Mouse (Mus musculus) MEL (cell line): ENCODE measurements around the gene Pigq. TPM values are rescaled to one million over a fixed set of nuclear protein-coding genes. Genes with fewer than 3 reads are reported as not detected.

Experiments used
- DNase-seq: peaks from one replicate; pipeline ENCODE4 v3.0.0; 2011; ENCODE audit warnings: low read depth, low spot score
- H3K27ac ChIP-seq: 2 replicates; pipeline ENCODE4 v1.5.1; 2012; ENCODE audit warnings: low read depth, mild to moderate bottlenecking, control low read depth, low read length, moderate library complexity; ENCODE audit not compliant: control insufficient read depth
- H3K27me3 ChIP-seq, 2 experiments: fragments of 150-350 bp in 1 of 2; sonication (generic) in 1 of 2; 2 replicates each; pipeline ENCODE4 v1.6.1; 2012; ENCODE audit warnings: low read length in 2 of 2, mild to moderate bottlenecking in 2 of 2, improper control_type of control experiment in 1 of 2, moderate library complexity in 1 of 2; ENCODE audit not compliant: insufficient read depth in 2 of 2, control insufficient read depth in 1 of 2
- H3K36me3 ChIP-seq, 2 experiments: 2 replicates each; pipeline ENCODE4 v1.6.1; 2012 to 2014; ENCODE audit warnings: low read length in 2 of 2, improper control_type of control experiment in 1 of 2, inconsistent platforms in 1 of 2, mild to moderate bottlenecking in 1 of 2; ENCODE audit not compliant: insufficient read depth in 2 of 2, control insufficient read depth in 1 of 2
- H3K4me1 ChIP-seq, 2 experiments: fragments of 150-350 bp in 1 of 2; sonication (generic) in 1 of 2; 2 replicates each; pipeline ENCODE4 v1.6.1; 2012; ENCODE audit warnings: low read length in 2 of 2, improper control_type of control experiment in 1 of 2, mild to moderate bottlenecking in 1 of 2; ENCODE audit not compliant: insufficient read depth in 2 of 2, control insufficient read depth in 1 of 2
- H3K4me3 ChIP-seq, 2 experiments: fragments of 150-350 bp in 1 of 2; sonication (generic) in 1 of 2; 2 replicates each; pipeline ENCODE4 v1.5.1; 2012; ENCODE audit warnings: low read depth in 2 of 2, low read length in 2 of 2, mild to moderate bottlenecking in 2 of 2, moderate library complexity in 2 of 2, control low read depth in 1 of 2, improper control_type of control experiment in 1 of 2; ENCODE audit not compliant: control insufficient read depth in 1 of 2, insufficient read depth in 1 of 2
- H3K79me2 ChIP-seq: 2 replicates; pipeline ENCODE4 v1.6.1; 2012; ENCODE audit warnings: mild to moderate bottlenecking, low read length, moderate library complexity; ENCODE audit not compliant: control insufficient read depth, poor library complexity, insufficient read depth
- H3K9ac ChIP-seq: 2 replicates; pipeline ENCODE4 v1.6.1; 2012; ENCODE audit warnings: low read depth, mild to moderate bottlenecking, control low read depth, low read length, moderate library complexity; ENCODE audit not compliant: control insufficient read depth, poor library complexity, severe bottlenecking
- H3K9me3 ChIP-seq: fragments of 150-350 bp; sonication (generic); replicated peaks from 2 replicates; pipeline ENCODE4 v1.6.1; 2012; ENCODE audit warnings: mild to moderate bottlenecking, low read length, improper control_type of control experiment, moderate library complexity; ENCODE audit not compliant: insufficient read depth
- BHLHE40 ChIP-seq: IDR thresholded peaks from 2 replicates; pipeline ENCODE4 v1.6.1; 2012; ENCODE audit warnings: low read depth, mild to moderate bottlenecking, inconsistent platforms, low read length, improper control_type of control experiment, borderline replicate concordance
- CTCF ChIP-seq, 3 experiments: IDR thresholded peaks in 2 of 3; conservative IDR thresholded peaks in 1 of 3; 2 replicates each; pipeline ENCODE4 v1.5.1; 2011 to 2012; ENCODE audit warnings: low read length in 3 of 3, low read depth in 2 of 3, mild to moderate bottlenecking in 2 of 3, improper control_type of control experiment in 1 of 3, inconsistent platforms in 1 of 3, mixed read lengths in 1 of 3, moderate library complexity in 1 of 3; ENCODE audit not compliant: control insufficient read depth in 1 of 3, insufficient read depth in 1 of 3, poor library complexity in 1 of 3, severe bottlenecking in 1 of 3
- E2F4 ChIP-seq: IDR thresholded peaks from 2 replicates; pipeline ENCODE4 v1.6.1; 2011; ENCODE audit warnings: low read depth, low read length, improper control_type of control experiment, borderline replicate concordance
- EP300 ChIP-seq, 2 experiments: IDR thresholded peaks; 2 replicates each; pipeline ENCODE4 v1.6.1; 2011; ENCODE audit warnings: improper control_type of control experiment in 2 of 2, low read length in 2 of 2, low read depth in 1 of 2, mild to moderate bottlenecking in 1 of 2
- GABPA ChIP-seq: IDR thresholded peaks from 2 replicates; pipeline ENCODE4 v1.6.1; 2012; ENCODE audit warnings: low read depth, mild to moderate bottlenecking, inconsistent platforms, low read length, improper control_type of control experiment, moderate library complexity
- GATA1 ChIP-seq: IDR thresholded peaks from 2 replicates; pipeline ENCODE4 v1.6.1; 2011; ENCODE audit warnings: low read depth, low read length, improper control_type of control experiment
- MAFK ChIP-seq: IDR thresholded peaks from 2 replicates; pipeline ENCODE4 v1.6.1; 2011; ENCODE audit warnings: low read depth, mild to moderate bottlenecking, low read length, improper control_type of control experiment, borderline replicate concordance
- MAZ ChIP-seq: IDR thresholded peaks from 2 replicates; pipeline ENCODE4 v1.6.1; 2012; ENCODE audit warnings: low read depth, mild to moderate bottlenecking, inconsistent platforms, low read length, improper control_type of control experiment
- NELFE ChIP-seq: IDR thresholded peaks from 2 replicates; pipeline ENCODE4 v1.6.1; 2011; ENCODE audit warnings: low read depth, low read length, improper control_type of control experiment
- NRF1 ChIP-seq: IDR thresholded peaks from 2 replicates; pipeline ENCODE4 v1.6.1; 2014; ENCODE audit warnings: low read depth, mild to moderate bottlenecking, inconsistent platforms, low read length, improper control_type of control experiment, moderate library complexity; ENCODE audit not compliant: poor library complexity, insufficient read depth, severe bottlenecking
- POLR2A ChIP-seq, 2 experiments: IDR thresholded peaks; 2 replicates each; pipeline ENCODE4 v1.6.1; 2011 to 2012; ENCODE audit warnings: low read length in 2 of 2, mild to moderate bottlenecking in 2 of 2, control low read depth in 1 of 2, improper control_type of control experiment in 1 of 2, low read depth in 1 of 2, moderate library complexity in 1 of 2; ENCODE audit not compliant: control insufficient read depth in 1 of 2, insufficient read depth in 1 of 2, poor library complexity in 1 of 2
- POLR2AphosphoS2 ChIP-seq: IDR thresholded peaks from 2 replicates; pipeline ENCODE4 v1.6.1; 2011; ENCODE audit warnings: low read length, improper control_type of control experiment
- SMC3 ChIP-seq: IDR thresholded peaks from 2 replicates; pipeline ENCODE4 v1.6.1; 2011; ENCODE audit warnings: low read depth, low read length, improper control_type of control experiment
- TCF12 ChIP-seq: IDR thresholded peaks from 2 replicates; pipeline ENCODE4 v1.6.1; 2014; ENCODE audit warnings: low read depth, mild to moderate bottlenecking, inconsistent platforms, low read length, improper control_type of control experiment, moderate library complexity
- UBTF ChIP-seq: IDR thresholded peaks from 2 replicates; pipeline ENCODE4 v1.6.1; 2012; ENCODE audit warnings: low read depth, mild to moderate bottlenecking, inconsistent platforms, low read length, improper control_type of control experiment, moderate library complexity, borderline replicate concordance; ENCODE audit not compliant: insufficient read depth
- polyA plus RNA-seq, 2 experiments: library from polyadenylated mRNA; stranded (reverse) in 1 of 2; unstranded in 1 of 2; fragments of >175 nt in 1 of 2; fragments of >200 nt in 1 of 2; gene quantifications; 2 replicates each; pipeline versions ENCODE4 v1.2.1 to v1.2.4; 2012; ENCODE audit warnings: low replicate concordance in 2 of 2, low read depth in 1 of 2; ENCODE audit not compliant: insufficient read length in 2 of 2, insufficient read depth in 1 of 2, missing spikeins in 1 of 2
- total RNA-seq: library from RNA; depleted of rRNA; stranded (reverse); fragments of 300-350 nt; gene quantifications from 2 replicates; pipeline ENCODE4 v1.2.3, GENCODE M21; 2012

Gene Pigq
- total and polyA plus RNA-seq, 3 experiments: 67.8 to 825 (median 193) TPM

DNA sequence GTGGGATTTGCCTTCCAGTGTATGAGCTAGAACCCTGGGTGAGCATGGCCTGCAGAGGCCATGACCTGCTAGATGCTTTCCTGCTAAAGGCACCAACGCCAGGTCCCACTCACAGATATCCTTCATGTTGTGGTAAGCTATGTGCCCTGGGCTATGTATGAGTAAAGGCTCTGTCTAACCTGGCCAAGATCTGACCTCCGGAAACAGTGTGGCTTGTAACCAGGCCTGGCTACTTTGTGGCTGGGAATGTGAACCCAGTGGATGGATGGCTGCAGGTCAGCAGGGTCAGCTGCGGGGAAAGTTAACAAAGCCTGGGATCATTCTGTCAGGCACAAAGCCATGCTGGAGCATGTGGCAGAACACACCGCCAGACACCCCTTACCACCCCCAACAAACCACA, 63.0 kb downstream of the Pigq start:
- Histone ChIP-seq H3K4me1 (peaks cover 0 to 4% of the 10 kb centered on the region in 2 experiments; a peak in 1 of 4 replicates), H3K36me3 (peaks cover 0 to 4% of the 10 kb centered on the region in 2 experiments; a peak in 1 of 4 replicates), H3K79me2 (no peaks in the 10 kb centered on the region), H3K4me3 (no peak overlapping the region), H3K9ac (no peak overlapping the region), H3K27ac (no peak overlapping the region), H3K9me3 (no peaks in the 10 kb centered on the region), H3K27me3 (no peaks in the 10 kb centered on the region)
- TF ChIP-seq GATA1 (no peak), POLR2AphosphoS2 (peak; percentile 12; the same call in 1 of the 2 replicates)
- DNase-seq: no peak

DNA sequence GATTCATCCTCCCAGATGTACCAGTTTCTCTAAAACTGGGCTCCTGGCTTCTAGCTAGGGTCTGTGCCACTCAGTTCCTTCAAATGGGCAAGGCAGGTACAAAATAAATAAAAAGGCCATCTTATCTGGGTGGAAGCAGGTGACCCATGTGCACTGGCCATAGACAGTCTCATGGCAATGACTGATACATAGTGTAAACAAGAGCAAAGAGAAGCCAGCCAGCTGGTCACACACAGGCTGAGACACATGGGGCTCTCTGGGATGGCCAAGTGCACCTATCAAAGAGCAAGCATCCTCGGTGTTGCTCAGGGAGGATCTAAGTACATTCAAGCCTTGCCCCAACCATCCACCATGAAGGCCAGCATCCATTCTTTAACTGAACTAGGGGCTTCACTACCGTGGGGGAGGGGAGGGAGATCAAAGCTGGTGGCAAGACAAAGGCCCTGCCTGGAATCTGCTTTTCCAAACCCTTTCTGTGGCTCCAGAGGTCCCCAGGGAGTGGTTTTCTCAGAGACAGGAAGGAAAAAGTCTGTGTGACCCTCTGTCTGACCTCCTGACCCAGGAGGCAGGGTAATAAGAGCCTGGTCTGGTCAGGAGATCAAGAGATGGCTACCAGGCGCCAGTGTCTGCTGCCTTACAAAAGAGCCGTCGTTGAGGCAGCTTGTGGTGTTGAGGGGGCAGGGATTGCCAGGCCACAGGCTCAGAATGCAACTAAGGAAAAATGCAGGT, 63.7 kb downstream of the Pigq start:
- Histone ChIP-seq H3K4me1 (peaks cover 0 to 11% of the 10 kb centered on the region in 2 experiments; a peak in 2 of 4 replicates), H3K4me3 (no peak overlapping the region), H3K36me3 (peaks cover 0 to 7% of the 10 kb centered on the region in 2 experiments; a peak in 2 of 4 replicates)
- no peak for DNase-seq
- TF ChIP-seq EP300 (IDR thresholded peaks at IDR 0.05; ENCODE audit: low read depth in 1 of 2, low read length in 2 of 2) (no peak), TCF12 (no peak), UBTF (no peak), GABPA (no peak), NELFE (no peak), MAFK (no peak), NRF1 (no peak), MAZ (no peak), BHLHE40 (no peak), POLR2A (IDR thresholded peaks at IDR 0.05; ENCODE audit: control insufficient read depth in 1 of 2, insufficient read depth in 1 of 2, low read depth in 1 of 2, low read length in 2 of 2, poor library complexity in 1 of 2) (no peak; a peak in 1 of 4 replicates), SMC3 (no peak), CTCF (IDR thresholded peaks at IDR 0.05 in 2 of 3, conservative IDR thresholded peaks at IDR 0.05 in 1 of 3; ENCODE audit: control insufficient read depth in 1 of 3, insufficient read depth in 1 of 3, low read depth in 2 of 3, low read length in 3 of 3, poor library complexity in 1 of 3, severe bottlenecking in 1 of 3) (no peak), E2F4 (no peak)
- TF ChIP-seq, all 39 proteins: peak for 0
- Histone ChIP-seq H3K79me2 (no peaks in the 10 kb centered on the region), H3K9me3 (no peaks in the 10 kb centered on the region), H3K9ac (no peak overlapping the region), H3K27ac (no peak overlapping the region), H3K27me3 (no peaks in the 10 kb centered on the region)
